8 mouse cellular contexts compared by ENCODE assay signal in the genomic region with DNA sequence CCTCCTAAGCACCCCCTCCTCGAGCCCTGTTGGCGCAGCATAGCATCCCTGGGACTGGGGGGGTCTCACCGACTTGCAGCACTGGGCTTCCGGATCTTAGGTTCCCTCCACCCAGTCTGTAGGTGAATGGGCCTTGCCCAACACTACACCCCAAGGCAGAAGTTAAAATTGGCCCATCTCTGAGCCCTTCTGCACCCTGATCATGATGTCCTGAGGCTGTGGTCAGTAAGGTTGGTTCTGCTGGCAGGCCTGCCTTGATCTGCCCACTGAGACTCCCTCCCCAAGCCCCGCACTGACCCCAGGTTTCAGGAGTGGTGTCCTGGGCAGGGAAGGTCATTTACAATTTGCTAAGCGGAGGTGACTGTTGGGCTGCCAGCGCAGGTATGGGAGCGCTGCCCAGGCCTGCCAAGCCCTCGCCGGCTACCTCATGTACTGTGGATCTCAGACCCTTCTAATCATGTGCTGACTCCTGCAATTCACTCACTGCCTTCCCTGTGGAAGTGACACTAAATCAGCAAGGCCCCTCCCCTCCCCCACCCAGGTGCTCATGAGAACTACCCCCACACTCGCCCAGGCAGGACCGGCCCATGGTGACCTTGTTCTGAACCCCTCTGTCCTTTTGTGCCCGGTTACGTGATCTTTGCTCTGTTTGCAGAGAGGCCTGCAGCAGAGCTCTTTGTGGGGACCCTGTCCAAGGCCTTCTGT. TPM values are rescaled to one million over a fixed set of nuclear protein-coding genes. Genes with fewer than 3 reads are reported as not detected.
A peak's percentile ranks its signal among the peaks of the same experiment; 100 is the strongest.
DNase-seq lines count a peak whose midpoint lies in the region; ATAC-seq and TF ChIP-seq lines count a peak whose summit lies in the region.

No protein-coding gene starts in this region.

- TF ChIP-seq CTCF in cortical plate, adult 2 months (IDR thresholded peaks at IDR 0.05; ENCODE audit: extremely low read depth, insufficient read depth, low read length), result no peak

- H3K4me1 ChIP-seq in cortical plate, adult 2 months (ENCODE audit: control insufficient read depth, insufficient read depth, low read length), result peaks cover 8% of the 10 kb centered on the region; the same call in 1 of the 2 replicates
- H3K4me1 ChIP-seq in hindbrain, embryonic 11.5 days (replicated peaks; ENCODE audit: control insufficient read depth, insufficient read depth, low read length), result no peaks in the 10 kb centered on the region

- H3K36me3 ChIP-seq in hindbrain, embryonic 11.5 days (ENCODE audit: control insufficient read depth, insufficient read depth, low read length), result no peaks in the 10 kb centered on the region
- peaks cover 25% of the 10 kb centered on the region; the same call in 1 of the 2 replicates for H3K36me3 ChIP-seq in macrophage (ENCODE audit: inconsistent target)

- H3K79me2 ChIP-seq in macrophage (ENCODE audit: inconsistent target), result no peaks in the 10 kb centered on the region; the same call in 1 of the 2 replicates

- H3K27ac ChIP-seq in cortical plate, adult 2 months (ENCODE audit: insufficient read depth, low read length), result peak overlapping the region; percentile 66
- H3K27ac ChIP-seq in hindbrain, embryonic 11.5 days (ENCODE audit: low read depth, low read length), result peak overlapping the region; percentile 27; the same call in 1 of the 2 replicates
- peak overlapping the region; percentile 71 for H3K27ac ChIP-seq in macrophage

- peak; percentile 36 for DNase-seq in kidney, adult 9 months
- no peak for DNase-seq in kidney, adult 8-10 months
- DNase-seq in hindbrain, embryonic 11.5 days (ENCODE audit: low spot score), result no peak
- DNase-seq in right cerebral cortex, adult 2 months (ENCODE audit: low spot score in 2 of 2), result no peak
- no peak for DNase-seq in spleen, adult 18-20 months

- no peak overlapping the region for H3K9ac ChIP-seq in hindbrain, embryonic 11.5 days (ENCODE audit: low read depth, low read length)

- TF ChIP-seq POLR2A in cortical plate, adult 2 months (IDR thresholded peaks at IDR 0.05; ENCODE audit: extremely low read depth, insufficient read depth, low read length), result no peak

- H3K9me3 ChIP-seq in hindbrain, embryonic 11.5 days (ENCODE audit: control insufficient read depth, low read length), result no peaks in the 10 kb centered on the region

- WGBS in hindbrain, embryonic 11.5 days, result 76% methylated on average over 14 of the region's 14 CpGs
- WGBS in macrophage (ENCODE audit: missing documents), result 56% methylated on average over 13 of the region's 14 CpGs

- H3K4me3 ChIP-seq in cortical plate, adult 2 months (ENCODE audit: insufficient read depth, low read length), result no peak overlapping the region
- no peak overlapping the region for H3K4me3 ChIP-seq in hindbrain, embryonic 11.5 days (ENCODE audit: low read depth, low read length)
- H3K4me3 ChIP-seq in macrophage (ENCODE audit: inconsistent target), result no peak overlapping the region

- H3K27me3 ChIP-seq in hindbrain, embryonic 11.5 days (ENCODE audit: control insufficient read depth, insufficient read depth, low read length), result no peaks in the 10 kb centered on the region

- no peak overlapping the region for H3K4me2 ChIP-seq in hindbrain, embryonic 11.5 days (replicated peaks; ENCODE audit: low read depth, low read length)

- ATAC-seq in hindbrain, embryonic 11.5 days (ENCODE audit: low FRiP score), result no peak
- no peak; the same call in 1 of the 2 replicates for ATAC-seq in erythroid progenitor cell, adult 5-6 weeks (replicated peaks; ENCODE audit: low FRiP score, poor library complexity, severe bottlenecking)

RNA-seq across cellular contexts. Expression of a gene that starts 6.7 kb away (rescaled TPM):
- 10.3 and 10.7 TPM in 2 replicates for polyA plus RNA-seq in cortical plate, adult 2 months (2012; rRNA removed)
- polyA plus RNA-seq in hindbrain, embryonic 11.5 days (2014; fragmentation: Nextera tagmentation; extraction: Ambion mirVana), result 5.8 and 5.9 TPM in 2 replicates
- 10 to 100 TPM in 25 of 26 experiments, 1 to 10 TPM in 1; 8.9 to 64.4 (median 19.4) TPM for total RNA-seq in macrophage (2018; cell fraction: chromatin; rRNA removed)
- 100 to 1,000 TPM in 24 of 26 experiments, 10 to 100 TPM in 2; 92.9 to 248 (median 144) TPM for total RNA-seq in macrophage (2018; cell fraction: cytosol; rRNA removed)
- total RNA-seq in macrophage (2018; cell fraction: nucleus; rRNA removed), result 100 to 1,000 TPM in 25 of 26 experiments, 10 to 100 TPM in 1; 38.7 to 225 (median 159) TPM
- polyA plus RNA-seq in macrophage (2018), result 71.6 to 194 TPM (median 117 TPM) in 3 replicates
- total RNA-seq in erythroid progenitor cell, adult 5-6 weeks (2015; ENCODE audit: low replicate concordance), result 2.2 and 3.8 TPM in 2 replicates
- 4.5 and 9.9 TPM in 2 replicates for total RNA-seq in erythroid progenitor cell, adult 5-6 weeks (2017; ENCODE audit: low replicate concordance)

RNA-seq across cellular contexts. Expression of a gene that starts 15.1 kb away (rescaled TPM):
- polyA plus RNA-seq in cortical plate, adult 2 months (2012; rRNA removed), result 0.21 and 0.42 TPM in 2 replicates
- not detected in 2 replicates for polyA plus RNA-seq in hindbrain, embryonic 11.5 days (2014; fragmentation: Nextera tagmentation; extraction: Ambion mirVana)
- total RNA-seq in macrophage (2018; cell fraction: chromatin; rRNA removed), result 1 to 10 TPM in 14 of 26 experiments, under 1 TPM in 6, not detected in 6; 0.59 to 8.6 (median 1.9) TPM
- total RNA-seq in macrophage (2018; cell fraction: cytosol; rRNA removed), result under 1 TPM in 20 of 26 experiments, not detected in 6; 0.09 to 0.73 (median 0.22) TPM
- 1 to 10 TPM in 15 of 26 experiments, under 1 TPM in 7, not detected in 4; 0.48 to 6.4 (median 1.6) TPM for total RNA-seq in macrophage (2018; cell fraction: nucleus; rRNA removed)
- 0.22 to 0.84 TPM (median 0.32 TPM) in 3 replicates for polyA plus RNA-seq in macrophage (2018)
- 2.2 TPM in 1 of 2 replicates, not detected in the other for total RNA-seq in erythroid progenitor cell, adult 5-6 weeks (2015; ENCODE audit: low replicate concordance)
- 0.26 TPM in 1 of 2 replicates, not detected in the other for total RNA-seq in erythroid progenitor cell, adult 5-6 weeks (2017; ENCODE audit: low replicate concordance)

RNA-seq across cellular contexts. Expression of a gene that starts 19.2 kb away (rescaled TPM):
- 34.4 and 35.4 TPM in 2 replicates for polyA plus RNA-seq in cortical plate, adult 2 months (2012; rRNA removed)
- polyA plus RNA-seq in hindbrain, embryonic 11.5 days (2014; fragmentation: Nextera tagmentation; extraction: Ambion mirVana), result 50.9 and 51.6 TPM in 2 replicates
- total RNA-seq in macrophage (2018; cell fraction: chromatin; rRNA removed), result 10 to 100 TPM in 17 of 26 experiments, 1 to 10 TPM in 9; 2.1 to 38.3 (median 14.5) TPM
- total RNA-seq in macrophage (2018; cell fraction: cytosol; rRNA removed), result 10 to 100 TPM; 10.3 to 24.7 (median 18.6) TPM
- 10 to 100 TPM in 18 of 26 experiments, 1 to 10 TPM in 8; 4.7 to 27.9 (median 13.6) TPM for total RNA-seq in macrophage (2018; cell fraction: nucleus; rRNA removed)
- 18.6 to 23.1 TPM (median 19.3 TPM) in 3 replicates for polyA plus RNA-seq in macrophage (2018)
- total RNA-seq in erythroid progenitor cell, adult 5-6 weeks (2015; ENCODE audit: low replicate concordance), result 2.5 and 3.8 TPM in 2 replicates
- total RNA-seq in erythroid progenitor cell, adult 5-6 weeks (2017; ENCODE audit: low replicate concordance), result 1.7 and 6.8 TPM in 2 replicates

RNA-seq across cellular contexts. Expression of a gene that starts 24.0 kb away (rescaled TPM):
- polyA plus RNA-seq in cortical plate, adult 2 months (2012; rRNA removed), result 46.9 and 53.1 TPM in 2 replicates
- 57.1 and 57.3 TPM in 2 replicates for polyA plus RNA-seq in hindbrain, embryonic 11.5 days (2014; fragmentation: Nextera tagmentation; extraction: Ambion mirVana)
- total RNA-seq in macrophage (2018; cell fraction: chromatin; rRNA removed), result 10 to 100 TPM in 14 of 26 experiments, 1 to 10 TPM in 12; 1.7 to 29.3 (median 11.5) TPM
- total RNA-seq in macrophage (2018; cell fraction: cytosol; rRNA removed), result 10 to 100 TPM; 22.4 to 58.9 (median 42.9) TPM
- total RNA-seq in macrophage (2018; cell fraction: nucleus; rRNA removed), result 10 to 100 TPM in 21 of 26 experiments, 1 to 10 TPM in 5; 6.4 to 56.4 (median 22.1) TPM
- 33.1 to 44.4 TPM (median 37.3 TPM) in 3 replicates for polyA plus RNA-seq in macrophage (2018)
- total RNA-seq in erythroid progenitor cell, adult 5-6 weeks (2015; ENCODE audit: low replicate concordance), result 36.0 and 43.6 TPM in 2 replicates
- 16.8 and 26.4 TPM in 2 replicates for total RNA-seq in erythroid progenitor cell, adult 5-6 weeks (2017; ENCODE audit: low replicate concordance)

RNA-seq across cellular contexts. Expression of a gene that starts 32.1 kb away (rescaled TPM):
- 3.5 and 3.8 TPM in 2 replicates for polyA plus RNA-seq in cortical plate, adult 2 months (2012; rRNA removed)
- 54.3 and 54.8 TPM in 2 replicates for polyA plus RNA-seq in hindbrain, embryonic 11.5 days (2014; fragmentation: Nextera tagmentation; extraction: Ambion mirVana)
- total RNA-seq in macrophage (2018; cell fraction: chromatin; rRNA removed), result 1 to 10 TPM in 19 of 26 experiments, under 1 TPM in 5, not detected in 2; 0.49 to 4.5 (median 2.4) TPM
- 1 to 10 TPM in 22 of 26 experiments, under 1 TPM in 4; 0.62 to 3.1 (median 1.5) TPM for total RNA-seq in macrophage (2018; cell fraction: cytosol; rRNA removed)
- total RNA-seq in macrophage (2018; cell fraction: nucleus; rRNA removed), result 1 to 10 TPM in 11 of 26 experiments, under 1 TPM in 11, not detected in 4; 0.49 to 9.9 (median 1.0) TPM
- polyA plus RNA-seq in macrophage (2018), result 0.90 to 14.7 TPM (median 3.7 TPM) in 3 replicates
- 5.9 and 7.9 TPM in 2 replicates for total RNA-seq in erythroid progenitor cell, adult 5-6 weeks (2015; ENCODE audit: low replicate concordance)
- 13.2 and 29.0 TPM in 2 replicates for total RNA-seq in erythroid progenitor cell, adult 5-6 weeks (2017; ENCODE audit: low replicate concordance)
